Mouse (Mus musculus): ENCODE measurements at regions not wholly inside any gene's neighbourhood (a gene's known extent, or its start where the extent isn't known, plus 50 kb on each side); places are given as distances from the start of the nearest gene placed in this dataset.

- H3K4me3 ChIP-seq (ENCODE audit: control insufficient read depth, insufficient read depth, low read length), result no peak overlapping the region
- DNase-seq, result no peak
- no peak overlapping the region for H3K27ac ChIP-seq (ENCODE audit: control insufficient read depth, insufficient read depth, low read length)
- peaks cover 19% of the 10 kb centered on the region for H3K4me1 ChIP-seq (replicated peaks; ENCODE audit: control insufficient read depth, insufficient read depth, low read length)
- no peaks in the 10 kb centered on the region for H3K27me3 ChIP-seq (ENCODE audit: control insufficient read depth, insufficient read depth, low read length)
- TF ChIP-seq POLR2A (IDR thresholded peaks at IDR 0.05; ENCODE audit: control insufficient read depth, extremely low read depth, insufficient read depth, low read length, poor library complexity) (no peak), CTCF (IDR thresholded peaks at IDR 0.05; ENCODE audit: borderline replicate concordance, control insufficient read depth, extremely low read depth, insufficient read depth, low read length, poor library complexity) (no peak)
- 97% methylated on average over 5 of the region's 5 CpGs for WGBS
- no peaks in the 10 kb centered on the region for H3K36me3 ChIP-seq (ENCODE audit: control insufficient read depth, insufficient read depth, low read length)
Measured at GRCm38 (mm10) chr5:111575376-111575775, 158.2 kb downstream of the Mn1 start.

GRCm38 (mm10) chr5:111577441-111577840 lies 156.3 kb upstream of the Gm26897 start:
- 90% methylated on average over 5 of the region's 5 CpGs for WGBS
- peaks cover 7% of the 10 kb centered on the region; the same call in 1 of the 2 replicates for H3K27me3 ChIP-seq (ENCODE audit: control insufficient read depth, insufficient read depth, low read length)
- DNase-seq, result no peak

GRCm38 (mm10) chr5:111578088-111578487 lies 155.6 kb upstream of the Gm26897 start:
- TF ChIP-seq CTCF (IDR thresholded peaks at IDR 0.05; ENCODE audit: borderline replicate concordance, control insufficient read depth, extremely low read depth, insufficient read depth, low read length, poor library complexity), result no peak
- no peak for TF ChIP-seq POLR2A (IDR thresholded peaks at IDR 0.05; ENCODE audit: control insufficient read depth, extremely low read depth, insufficient read depth, low read length, poor library complexity)
- H3K4me1 ChIP-seq (replicated peaks; ENCODE audit: control insufficient read depth, insufficient read depth, low read length), result peaks cover 19% of the 10 kb centered on the region
- WGBS, result 91% methylated on average over 5 of the region's 5 CpGs
- no peak overlapping the region for H3K27ac ChIP-seq (ENCODE audit: control insufficient read depth, insufficient read depth, low read length)
- H3K27me3 ChIP-seq (ENCODE audit: control insufficient read depth, insufficient read depth, low read length), result peaks cover 7% of the 10 kb centered on the region; the same call in 1 of the 2 replicates
- DNase-seq, result no peak
- H3K36me3 ChIP-seq (ENCODE audit: control insufficient read depth, insufficient read depth, low read length), result no peaks in the 10 kb centered on the region
- no peak overlapping the region for H3K4me3 ChIP-seq (ENCODE audit: control insufficient read depth, insufficient read depth, low read length)

More at GRCm38 (mm10) chr5:111577441-111577840, 156.3 kb upstream of the Gm26897 start:
- H3K4me1 ChIP-seq (replicated peaks; ENCODE audit: control insufficient read depth, insufficient read depth, low read length), result peaks cover 19% of the 10 kb centered on the region
- H3K27ac ChIP-seq (ENCODE audit: control insufficient read depth, insufficient read depth, low read length), result no peak overlapping the region
- H3K4me3 ChIP-seq (ENCODE audit: control insufficient read depth, insufficient read depth, low read length), result no peak overlapping the region
- TF ChIP-seq CTCF (IDR thresholded peaks at IDR 0.05; ENCODE audit: borderline replicate concordance, control insufficient read depth, extremely low read depth, insufficient read depth, low read length, poor library complexity), result no peak
- TF ChIP-seq POLR2A (IDR thresholded peaks at IDR 0.05; ENCODE audit: control insufficient read depth, extremely low read depth, insufficient read depth, low read length, poor library complexity), result no peak
- H3K36me3 ChIP-seq (ENCODE audit: control insufficient read depth, insufficient read depth, low read length), result no peaks in the 10 kb centered on the region

GRCm38 (mm10) chr5:111578977-111579727 lies 154.6 kb upstream of the Gm26897 start:
- Histone ChIP-seq H3K36me3 (ENCODE audit: control insufficient read depth, insufficient read depth, low read length) (no peaks in the 10 kb centered on the region), H3K4me3 (ENCODE audit: control insufficient read depth, insufficient read depth, low read length) (no peak overlapping the region), H3K27ac (ENCODE audit: control insufficient read depth, insufficient read depth, low read length) (no peak overlapping the region), H3K4me1 (replicated peaks; ENCODE audit: control insufficient read depth, insufficient read depth, low read length) (peaks cover 15% of the 10 kb centered on the region), H3K27me3 (ENCODE audit: control insufficient read depth, insufficient read depth, low read length) (peaks cover 7% of the 10 kb centered on the region; the same call in 1 of the 2 replicates)
- DNase-seq, result no peak
- no peak for TF ChIP-seq CTCF (IDR thresholded peaks at IDR 0.05; ENCODE audit: borderline replicate concordance, control insufficient read depth, extremely low read depth, insufficient read depth, low read length, poor library complexity)
- no peak for TF ChIP-seq POLR2A (IDR thresholded peaks at IDR 0.05; ENCODE audit: control insufficient read depth, extremely low read depth, insufficient read depth, low read length, poor library complexity)
- 30% methylated on average over 12 of the region's 12 CpGs for WGBS

- DNase-seq, result no peak
- TF ChIP-seq POLR2A (IDR thresholded peaks at IDR 0.05; ENCODE audit: control insufficient read depth, extremely low read depth, insufficient read depth, low read length, poor library complexity) (no peak), CTCF (IDR thresholded peaks at IDR 0.05; ENCODE audit: borderline replicate concordance, control insufficient read depth, extremely low read depth, insufficient read depth, low read length, poor library complexity) (no peak)
- Histone ChIP-seq H3K4me1 (replicated peaks; ENCODE audit: control insufficient read depth, insufficient read depth, low read length) (peaks cover 10% of the 10 kb centered on the region), H3K4me3 (ENCODE audit: control insufficient read depth, insufficient read depth, low read length) (no peak overlapping the region), H3K27me3 (ENCODE audit: control insufficient read depth, insufficient read depth, low read length) (peaks cover 7% of the 10 kb centered on the region; the same call in 1 of the 2 replicates), H3K36me3 (ENCODE audit: control insufficient read depth, insufficient read depth, low read length) (no peaks in the 10 kb centered on the region), H3K27ac (ENCODE audit: control insufficient read depth, insufficient read depth, low read length) (no peak overlapping the region)
- WGBS, result 26% methylated on average over 31 of the region's 31 CpGs
Measured at GRCm38 (mm10) chr5:111580870-111581771, 152.6 kb upstream of the Gm26897 start.

- TF ChIP-seq POLR2A (IDR thresholded peaks at IDR 0.05; ENCODE audit: control insufficient read depth, extremely low read depth, insufficient read depth, low read length, poor library complexity) (no peak), CTCF (IDR thresholded peaks at IDR 0.05; ENCODE audit: borderline replicate concordance, control insufficient read depth, extremely low read depth, insufficient read depth, low read length, poor library complexity) (no peak)
- peaks cover 10% of the 10 kb centered on the region for H3K4me1 ChIP-seq (replicated peaks; ENCODE audit: control insufficient read depth, insufficient read depth, low read length)
- no peaks in the 10 kb centered on the region for H3K36me3 ChIP-seq (ENCODE audit: control insufficient read depth, insufficient read depth, low read length)
- H3K27me3 ChIP-seq (ENCODE audit: control insufficient read depth, insufficient read depth, low read length), result peaks cover 7% of the 10 kb centered on the region; the same call in 1 of the 2 replicates
- no peak overlapping the region for H3K27ac ChIP-seq (ENCODE audit: control insufficient read depth, insufficient read depth, low read length)
- no peak overlapping the region for H3K4me3 ChIP-seq (ENCODE audit: control insufficient read depth, insufficient read depth, low read length)
- 89% methylated on average over 9 of the region's 9 CpGs for WGBS
- no peak for DNase-seq
Measured at GRCm38 (mm10) chr5:111582004-111582403, 151.7 kb upstream of the Gm26897 start.
